Mouse (Mus musculus): ENCODE data around the gene Gphn.

The Gphn gene

DNA sequence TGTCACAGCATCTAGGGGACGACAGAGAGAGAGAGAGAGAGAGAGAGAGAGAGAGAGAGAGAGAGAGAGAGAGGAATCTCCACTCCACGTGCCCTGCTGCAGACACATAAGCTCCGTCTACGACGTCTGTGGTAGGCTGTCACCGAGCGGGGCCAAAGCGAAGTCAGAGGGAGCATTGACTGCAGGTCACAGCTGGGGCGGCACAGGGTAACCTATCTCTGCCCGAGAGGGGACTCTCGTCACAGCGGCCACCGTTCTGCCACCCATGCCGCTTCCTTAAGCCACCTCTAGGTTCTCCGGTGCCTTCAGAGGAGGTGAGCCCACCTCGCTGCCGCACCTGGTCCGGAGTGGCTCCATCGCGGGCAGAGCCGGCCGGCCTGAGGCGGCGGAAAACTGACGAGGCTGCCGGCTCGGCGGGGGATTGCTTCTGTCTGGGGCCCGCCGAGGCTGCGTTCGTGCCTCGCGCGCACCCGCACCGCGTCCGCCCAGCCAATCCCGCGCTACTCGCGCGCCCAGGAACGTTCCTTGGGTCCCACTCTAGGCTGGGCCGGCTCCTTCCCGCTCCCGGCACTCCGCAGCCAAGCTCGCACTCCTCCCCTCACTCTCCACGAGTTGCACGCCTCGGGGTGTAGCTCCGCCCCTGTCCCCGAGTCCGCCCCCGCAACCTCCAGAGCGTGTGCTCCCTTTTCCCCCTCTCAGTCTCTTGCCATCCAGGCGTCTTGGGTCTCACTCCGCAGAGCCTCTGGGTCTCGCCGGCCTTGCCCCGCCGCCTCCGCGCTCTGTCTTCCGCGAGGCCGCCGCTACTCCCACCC lies at the start of gene Gphn:
TSS of gene Gphn (plus strand) at position 673 of the 812 bp plus-strand sequence.
- DNase-seq (ENCODE audit: low read depth, low spot score), result peak; percentile 56

DNA sequence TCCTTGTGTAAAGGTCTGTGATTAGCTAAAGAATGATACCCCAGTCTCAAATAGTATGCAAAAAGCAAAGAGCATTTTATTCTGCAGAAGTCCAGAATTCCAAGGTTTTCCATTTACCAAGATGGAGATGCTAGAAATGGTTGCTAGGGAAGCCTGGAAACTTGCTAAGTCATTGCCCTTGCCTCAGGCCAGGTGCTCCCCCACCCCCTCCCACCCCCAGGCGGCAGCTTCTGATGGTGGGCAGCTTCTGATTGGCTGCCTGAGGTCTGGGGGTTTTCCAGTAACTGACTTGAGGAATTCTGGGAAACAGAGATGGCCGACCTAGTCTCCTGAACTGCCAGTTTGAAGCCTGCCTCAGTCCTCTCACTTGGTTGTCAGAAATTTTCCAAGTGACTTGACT lies 44.7 kb upstream of the Gphn start:
- no peak for DNase-seq (ENCODE audit: low read depth, low spot score)

DNA sequence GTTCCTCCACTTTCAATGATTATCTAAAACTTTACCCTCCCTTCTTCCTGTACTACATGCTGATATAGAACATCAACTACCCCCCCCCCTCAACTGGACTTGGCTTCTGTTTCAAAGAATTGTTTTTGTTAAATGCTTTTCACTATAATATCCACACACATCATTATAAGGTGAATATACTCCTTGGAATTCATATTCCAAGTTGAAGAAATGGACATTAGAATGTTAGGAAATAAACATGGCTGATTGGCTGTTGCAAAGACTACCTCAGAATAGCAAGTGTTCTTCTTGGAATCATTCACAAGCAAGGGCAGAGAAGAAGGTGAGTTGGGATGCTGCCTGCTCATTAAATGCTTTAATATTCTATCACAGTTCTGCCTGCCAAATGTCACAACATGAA lies 32.2 kb upstream of the Gphn start, which contains the start of gene Gm6657:
TSS of gene Gm6657 (plus strand) at position 301 of the 400 bp plus-strand sequence.
- DNase-seq (ENCODE audit: low read depth, low spot score), result no peak

DNA sequence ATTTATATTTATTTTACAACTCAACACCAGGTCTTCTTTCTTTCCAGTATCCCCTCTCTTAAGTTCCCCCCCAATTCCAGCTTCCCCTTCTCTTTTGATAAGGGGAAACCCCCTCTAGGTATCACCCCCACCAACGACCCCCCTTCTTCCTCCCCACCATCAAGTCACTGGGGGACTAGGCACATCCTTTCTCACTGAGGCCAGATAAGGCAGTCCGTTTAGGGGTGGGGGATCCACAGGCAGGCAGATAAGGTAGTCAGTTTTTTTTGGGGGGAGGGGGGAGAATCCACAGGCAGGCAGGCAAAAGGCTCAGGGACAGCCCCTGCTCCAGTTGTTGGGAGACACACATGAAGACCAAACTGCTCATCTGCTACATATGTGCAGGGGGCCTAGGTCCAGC lies 30.8 kb upstream of the Gphn start:
- DNase-seq (ENCODE audit: low read depth, low spot score), result no peak

DNA sequence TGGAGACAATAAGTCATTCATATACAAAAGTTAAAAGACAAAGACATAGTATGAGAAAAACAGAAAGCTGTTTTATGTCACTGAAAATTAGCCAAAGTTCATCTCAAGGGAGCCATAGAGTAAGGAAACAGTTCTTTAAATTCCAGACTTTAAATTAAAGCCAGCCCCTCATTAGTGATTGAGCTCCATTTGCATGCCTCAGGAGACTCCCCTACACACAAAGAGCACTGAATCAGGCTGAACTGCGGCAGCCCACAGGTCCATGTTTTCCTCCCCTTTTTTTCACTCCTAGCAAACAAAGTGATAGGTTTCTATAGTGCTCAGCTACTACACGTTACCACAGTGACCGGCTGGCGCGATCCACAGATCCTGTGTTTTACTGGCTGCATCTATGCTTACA lies 22.5 kb upstream of the Gphn start:
- no peak for DNase-seq (ENCODE audit: low read depth, low spot score)

DNA sequence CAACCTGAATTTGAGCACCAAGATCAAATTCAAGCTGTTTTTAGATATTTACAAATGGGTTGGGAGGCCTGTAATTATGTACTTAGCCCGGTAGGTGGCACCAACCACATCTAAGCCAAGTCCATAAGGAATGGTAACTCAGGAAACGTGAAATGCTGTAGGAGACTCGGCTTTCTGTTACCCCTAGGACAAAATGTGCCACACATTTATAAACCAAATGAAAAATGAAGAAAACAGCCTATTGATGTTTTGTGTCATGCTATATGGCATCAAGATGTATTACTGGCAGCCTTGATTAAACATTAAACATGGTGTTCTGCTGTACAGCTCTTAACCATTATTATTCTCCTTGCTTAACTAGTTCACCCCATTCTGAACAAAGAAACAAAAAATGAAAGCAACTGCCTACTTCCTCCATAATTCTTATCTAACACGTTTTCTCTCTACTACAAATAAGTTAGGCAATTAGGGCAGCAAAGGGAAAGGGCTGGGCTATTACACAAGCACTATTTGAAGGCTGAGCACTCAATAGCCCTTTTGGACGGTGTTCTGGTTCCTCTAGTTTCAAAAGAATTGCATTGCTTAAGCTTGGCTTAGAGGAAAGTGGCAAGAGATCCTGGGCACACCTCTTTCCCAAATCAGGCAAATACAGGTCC lies 20.1 kb upstream of the Gphn start:
- peak; percentile 32 for DNase-seq (ENCODE audit: low read depth, low spot score)

DNA sequence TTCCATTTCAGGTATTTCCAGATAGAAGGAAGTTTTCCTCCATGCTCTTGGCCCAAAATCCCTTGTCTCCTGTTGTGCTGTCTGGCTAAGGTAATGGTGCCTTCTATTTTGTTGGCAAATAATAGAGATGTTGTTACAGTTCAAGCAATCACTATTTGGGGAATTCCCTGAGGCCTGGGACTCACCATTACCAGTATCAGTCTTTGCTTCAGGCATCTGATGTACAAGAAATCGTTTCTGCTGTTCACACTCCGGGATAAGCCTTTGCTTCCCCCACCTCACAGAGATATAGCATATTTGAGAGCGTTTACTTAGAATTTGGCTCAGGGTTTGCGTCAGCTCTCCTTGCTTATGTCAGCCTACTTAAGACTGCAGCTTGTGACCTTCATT lies 19.6 kb upstream of the Gphn start:
- no peak for DNase-seq (ENCODE audit: low read depth, low spot score)

DNA sequence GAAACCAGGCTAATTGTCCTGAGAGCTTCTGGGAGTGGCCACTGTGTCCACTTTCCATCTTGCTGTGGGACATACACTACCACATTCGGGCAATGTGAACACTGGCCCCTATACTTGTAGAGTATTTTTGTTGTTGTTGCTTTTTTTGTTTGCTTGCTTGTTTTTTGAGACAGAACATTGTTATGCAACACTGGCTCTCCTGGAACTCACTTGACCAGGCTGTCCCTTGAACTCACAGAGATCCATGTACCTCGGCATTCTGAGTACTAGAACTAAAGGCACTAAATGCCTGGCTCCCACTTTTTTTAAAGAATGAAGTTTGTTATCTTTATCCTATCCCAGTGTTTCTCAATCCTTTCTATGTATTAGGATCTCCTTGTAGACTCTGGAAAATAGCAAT lies 16.3 kb upstream of the Gphn start:
- no peak for DNase-seq (ENCODE audit: low read depth, low spot score)

DNA sequence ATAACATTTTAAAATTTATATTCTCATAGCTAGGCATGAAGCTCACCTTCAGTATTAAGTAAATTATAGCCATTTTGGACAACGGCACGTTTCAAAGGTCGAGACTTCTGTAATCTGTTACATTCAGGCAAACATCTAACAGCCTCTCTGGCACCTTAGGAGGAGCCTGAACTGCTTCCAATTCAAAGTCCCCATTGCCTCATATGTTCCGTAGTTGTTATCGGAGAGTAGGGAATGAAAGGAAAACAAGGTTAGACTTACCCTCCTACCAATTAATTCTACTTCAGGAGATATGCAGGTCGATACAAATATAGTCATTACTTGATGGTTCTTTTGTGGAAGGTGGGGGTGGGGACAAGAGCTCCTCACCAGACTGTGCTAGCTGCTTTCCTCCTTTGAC lies 10.7 kb upstream of the Gphn start:
- no peak for DNase-seq (ENCODE audit: low read depth, low spot score)

DNA sequence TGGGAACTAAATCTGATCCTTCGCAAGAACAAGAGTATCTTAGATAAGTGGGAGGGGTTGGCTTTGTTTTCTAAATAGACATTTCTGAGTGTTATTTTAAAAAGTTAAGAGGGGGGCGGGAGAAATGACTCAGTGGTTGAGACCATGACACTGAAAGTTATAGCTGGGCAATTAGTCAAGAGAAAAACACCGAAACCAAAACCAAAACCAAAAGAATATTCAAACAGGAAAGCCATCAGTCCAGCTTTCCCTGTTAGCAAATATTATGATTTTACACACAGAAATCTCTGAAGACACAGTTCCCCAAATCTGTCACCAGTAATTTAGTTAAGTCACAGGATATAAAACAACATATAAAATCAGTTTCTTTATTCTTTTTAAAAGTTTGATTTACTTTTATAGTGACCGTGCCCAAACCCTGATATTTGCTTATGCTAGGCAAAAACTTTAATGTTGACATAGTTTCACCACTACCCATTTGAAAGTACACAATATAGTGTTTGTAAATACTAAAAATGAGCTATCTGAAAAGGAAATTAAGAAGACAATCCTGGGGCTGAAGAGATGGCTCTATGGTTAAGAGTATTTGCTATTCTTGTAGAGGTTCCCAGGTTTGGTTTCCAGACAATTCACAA lies 6.9 kb upstream of the Gphn start:
- no peak for DNase-seq (ENCODE audit: low read depth, low spot score)

DNA sequence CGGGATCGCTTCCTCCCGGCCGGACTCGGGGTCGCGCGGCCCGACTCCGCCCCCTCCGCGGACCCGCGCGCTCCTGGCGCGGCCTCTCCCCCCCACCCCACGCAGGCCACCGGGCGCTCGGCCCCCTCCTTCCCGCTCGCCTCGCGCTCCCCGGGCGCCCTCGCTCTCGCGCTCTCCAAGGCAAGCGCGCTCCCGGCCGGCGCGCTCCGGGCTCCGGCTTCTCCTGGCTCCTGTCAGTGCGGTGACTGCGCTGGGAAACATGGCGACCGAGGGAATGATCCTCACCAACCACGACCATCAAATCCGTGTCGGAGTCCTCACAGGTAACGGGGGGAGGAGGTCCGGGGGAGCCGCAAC lies 318 bp downstream of the Gphn start:
- peak; percentile 30 for DNase-seq (ENCODE audit: low read depth, low spot score)

DNA sequence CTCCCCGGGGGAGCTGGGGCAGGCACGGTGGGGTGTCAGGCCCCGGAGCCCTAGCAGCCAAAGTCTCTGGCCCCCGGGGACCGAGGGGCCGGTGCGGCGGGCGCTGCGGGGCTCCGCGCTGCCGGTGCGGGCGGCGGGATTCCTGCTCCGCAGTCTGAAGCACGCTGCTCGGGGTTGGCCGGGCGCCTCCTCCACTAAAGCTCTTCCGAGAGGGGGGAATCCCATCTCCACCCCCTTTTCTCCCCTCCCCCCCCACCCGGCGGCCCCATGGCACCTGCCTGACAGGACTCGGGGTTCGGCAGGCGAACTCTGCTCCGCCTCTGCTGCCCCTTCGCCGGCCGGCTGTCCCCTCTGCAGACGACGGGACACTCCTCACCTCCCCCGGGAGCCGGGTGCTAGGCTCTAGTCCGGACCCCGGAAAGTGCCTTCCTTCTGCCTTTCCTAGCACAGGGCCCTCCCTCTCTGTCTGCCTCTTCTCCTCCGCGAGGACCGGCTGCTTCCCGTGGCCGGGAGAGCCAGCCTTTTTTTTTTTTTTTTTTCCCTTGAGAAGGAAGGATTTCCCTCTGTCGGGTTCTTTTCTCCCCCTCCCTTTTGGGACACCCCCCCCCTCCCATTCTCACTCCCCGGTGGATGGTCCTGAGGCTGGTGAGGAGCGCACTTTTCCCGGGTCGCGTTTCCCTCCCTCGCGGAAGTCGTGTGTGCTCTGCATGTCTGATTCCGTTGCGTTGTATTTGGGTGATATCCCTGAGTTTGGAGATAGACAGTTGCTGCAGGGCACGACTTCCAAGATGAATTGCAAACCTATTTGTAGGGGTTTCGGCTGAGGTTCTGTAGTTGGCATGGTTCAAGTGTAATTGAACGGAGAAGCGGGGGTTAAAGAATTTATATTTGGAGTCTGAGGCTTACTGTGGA lies 1.1 kb downstream of the Gphn start:
- DNase-seq (ENCODE audit: low read depth, low spot score), result no peak

DNA sequence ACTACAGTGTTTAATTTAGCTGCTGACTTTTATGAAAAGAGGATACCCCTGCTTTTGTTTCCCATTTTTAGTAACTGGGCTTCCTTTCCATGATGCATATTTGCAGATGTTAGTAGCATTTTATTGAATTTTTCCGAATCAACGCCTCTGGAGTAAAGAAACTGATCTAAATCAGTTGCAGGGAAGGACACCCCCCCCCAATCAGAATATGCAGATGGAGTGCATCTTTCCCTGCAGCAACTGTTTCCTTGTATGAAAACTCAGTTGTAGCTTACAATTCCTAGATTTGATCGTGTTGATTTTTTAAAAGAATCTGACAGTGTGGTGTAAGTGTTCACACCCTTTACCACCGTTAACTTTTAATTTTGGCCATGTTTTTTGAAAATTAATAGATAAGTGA lies 2.0 kb downstream of the Gphn start:
- no peak for DNase-seq (ENCODE audit: low read depth, low spot score)

DNA sequence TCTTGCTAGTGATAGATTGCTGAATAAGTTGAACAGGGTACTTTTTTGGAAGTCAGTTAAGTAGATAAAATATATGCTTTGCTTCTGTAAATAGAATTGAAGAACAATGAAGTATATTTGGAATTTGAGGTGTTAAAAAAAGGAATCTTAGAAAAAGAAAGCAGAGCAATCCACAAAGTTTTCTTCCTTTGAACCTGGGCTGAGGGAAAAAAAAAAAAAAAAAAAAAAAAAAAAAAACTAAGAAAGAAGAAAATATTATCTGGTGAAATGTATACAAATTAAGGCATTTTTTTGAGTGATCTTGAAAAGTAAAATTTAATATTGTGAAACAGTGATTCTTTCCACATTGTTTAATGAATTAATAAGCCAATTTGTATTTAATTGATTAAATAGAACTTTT lies 6.4 kb downstream of the Gphn start:
- no peak for DNase-seq (ENCODE audit: low read depth, low spot score)

DNA sequence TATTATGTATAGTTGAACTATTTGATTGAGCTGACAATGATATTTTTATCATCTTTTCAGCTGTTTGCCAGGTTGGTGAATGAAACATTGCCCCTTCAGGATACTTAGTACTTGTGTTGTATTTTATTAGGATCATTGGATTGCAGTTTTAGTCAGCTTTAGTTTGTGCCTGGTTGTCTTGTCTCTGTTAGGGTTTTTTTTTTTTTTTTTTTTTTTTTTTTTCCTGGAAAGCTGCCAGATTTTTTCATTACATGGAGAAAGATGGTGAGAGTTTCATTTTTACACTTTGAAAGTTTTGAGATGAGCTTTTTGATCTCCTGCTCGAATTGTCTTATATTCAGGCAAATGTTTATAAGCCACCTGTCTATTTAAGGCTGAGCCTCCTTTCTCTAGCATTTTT lies 22.2 kb downstream of the Gphn start:
- DNase-seq (ENCODE audit: low read depth, low spot score), result no peak

DNA sequence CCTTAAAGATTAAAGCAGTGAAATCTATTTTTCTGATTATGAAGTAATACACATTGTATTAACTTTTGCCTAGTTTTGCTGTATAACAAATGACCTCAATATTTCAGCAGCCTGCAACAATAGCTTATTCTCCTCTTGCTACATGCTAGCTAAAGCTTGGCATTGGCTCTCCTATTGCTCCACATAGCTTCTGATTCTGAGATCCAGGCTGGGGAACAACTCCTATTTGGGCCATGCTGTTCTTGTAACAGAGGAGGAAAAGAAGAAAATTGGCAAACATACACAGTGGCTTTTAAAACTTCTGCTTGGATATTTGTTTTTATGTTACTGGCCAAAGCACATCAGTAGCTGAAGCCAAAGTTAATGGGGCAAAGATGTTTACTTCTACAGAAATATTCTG lies 23.0 kb downstream of the Gphn start:
- no peak for DNase-seq (ENCODE audit: low read depth, low spot score)

DNA sequence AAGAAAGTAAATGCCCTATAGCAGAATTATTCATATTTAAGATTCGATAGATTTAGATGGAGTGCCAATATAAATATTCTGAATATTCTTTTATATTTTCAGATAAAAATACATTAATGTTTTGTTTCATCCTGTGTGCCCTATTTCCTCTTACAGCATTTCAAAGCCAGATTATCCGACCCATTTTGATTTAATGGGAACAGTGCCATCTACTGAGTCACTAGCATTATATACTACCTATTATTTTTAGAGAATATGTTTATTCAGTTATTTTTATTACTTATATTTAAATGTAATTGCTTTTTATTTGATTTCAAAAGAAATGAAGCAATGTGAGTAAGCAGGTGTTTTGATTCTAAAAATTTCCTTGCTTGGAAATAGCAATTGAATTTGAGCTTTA lies 51.2 kb downstream of the Gphn start:
- DNase-seq (ENCODE audit: low read depth, low spot score), result no peak

DNA sequence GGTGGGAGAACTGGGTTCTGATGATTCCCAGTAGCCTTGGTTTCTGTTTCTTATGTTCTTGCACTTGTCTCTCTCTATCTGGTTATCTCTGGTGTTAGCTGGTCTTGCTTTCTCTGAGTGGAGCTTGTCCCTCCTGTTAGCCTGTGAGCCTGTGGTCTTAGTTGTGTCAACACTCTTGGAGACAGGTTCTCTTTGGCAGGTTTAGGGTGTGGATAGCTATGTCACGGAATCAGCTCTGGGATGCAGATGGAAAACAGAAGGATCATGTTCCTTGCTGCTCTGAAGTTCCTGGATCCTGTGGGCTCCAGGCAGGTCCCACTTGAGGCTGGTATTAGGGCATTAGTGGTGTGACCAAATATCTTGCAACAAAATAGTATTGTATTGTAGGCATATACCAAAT lies 64.2 kb downstream of the Gphn start:
- DNase-seq (ENCODE audit: low read depth, low spot score), result no peak

DNA sequence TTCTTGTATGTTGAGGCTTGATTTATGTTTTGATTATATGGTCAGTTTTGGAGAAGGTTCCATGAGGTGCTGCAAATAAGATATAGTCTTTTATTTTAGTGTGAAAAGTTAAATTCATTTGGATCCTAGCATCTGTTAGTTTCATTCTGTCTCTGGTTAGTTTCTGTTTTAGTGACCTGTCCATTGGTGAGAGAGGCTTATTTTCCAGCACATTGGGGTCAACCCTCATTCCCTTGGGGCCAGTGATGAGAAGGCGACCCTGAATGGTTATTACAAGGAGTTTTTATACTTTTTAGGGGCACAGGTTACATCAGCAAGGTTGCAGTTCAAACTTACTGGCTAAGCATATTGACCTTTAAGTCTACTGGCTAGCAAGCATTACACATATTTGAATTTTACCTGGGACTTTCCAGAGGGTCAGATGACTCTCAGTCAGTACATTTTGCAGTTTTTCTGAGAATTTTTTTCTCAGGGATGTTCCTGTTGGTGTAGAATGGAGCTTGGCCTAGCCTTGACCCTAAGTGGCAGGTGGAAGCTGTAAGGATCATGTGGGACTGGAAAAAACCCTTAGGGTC lies 72.7 kb downstream of the Gphn start:
- DNase-seq (ENCODE audit: low read depth, low spot score), result no peak

DNA sequence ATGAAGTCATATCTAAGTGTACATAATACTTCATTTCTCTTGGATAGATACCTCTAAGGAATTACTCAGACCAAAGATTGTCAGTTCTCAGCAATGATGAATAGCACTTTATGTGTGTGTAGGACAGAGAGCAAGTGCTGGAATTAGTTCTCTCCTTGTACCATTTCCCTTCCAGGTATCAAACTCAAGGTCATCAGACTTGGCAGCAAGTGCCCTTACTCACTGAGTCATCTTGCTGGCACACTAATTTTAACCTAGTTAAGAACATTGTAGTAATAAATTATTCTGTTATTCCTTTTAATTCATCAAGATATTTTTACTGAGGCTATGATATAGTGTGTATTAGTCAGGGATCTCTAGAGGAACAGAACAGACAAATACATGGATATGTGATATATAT lies 88.9 kb downstream of the Gphn start:
- DNase-seq (ENCODE audit: low read depth, low spot score), result no peak

DNA sequence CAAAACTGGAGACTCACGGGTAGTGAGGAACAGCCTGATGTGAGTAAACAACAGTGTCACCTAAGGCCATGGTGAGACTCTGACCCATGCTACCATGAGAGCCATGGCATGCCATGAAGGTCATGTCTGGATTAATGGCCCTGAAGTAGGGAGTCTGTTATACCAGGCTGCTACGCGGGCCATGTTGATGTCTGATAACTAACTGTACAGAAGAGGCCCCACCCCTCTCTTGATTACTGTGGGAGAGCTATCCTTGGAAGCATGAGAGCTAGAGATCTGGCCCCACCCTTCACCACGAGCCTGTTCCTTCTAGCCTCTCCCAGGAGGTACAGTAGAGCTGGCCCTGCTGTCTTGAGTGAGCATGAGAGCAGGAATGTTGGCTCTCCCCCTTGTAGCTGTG lies 101.8 kb downstream of the Gphn start:
- no peak for DNase-seq (ENCODE audit: low read depth, low spot score)

DNA sequence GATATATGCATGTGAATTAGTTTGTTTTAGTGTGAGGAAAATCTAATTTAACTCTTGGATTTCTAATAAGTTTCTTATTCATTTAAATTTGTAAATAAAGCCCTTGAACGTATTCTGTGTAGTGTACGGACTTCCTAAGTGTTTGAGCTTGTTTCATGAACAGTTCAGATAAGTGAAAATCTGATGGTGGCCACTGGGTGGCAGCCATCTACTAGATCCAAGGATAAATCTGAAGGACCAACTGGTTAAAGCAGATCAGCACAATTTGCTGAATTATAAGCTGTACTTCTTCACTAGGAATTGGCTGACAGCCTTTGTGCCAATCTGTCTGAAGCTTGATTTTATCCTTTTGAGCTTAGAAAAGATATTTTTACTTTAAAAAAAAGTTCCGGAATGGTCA lies 105.9 kb downstream of the Gphn start:
- DNase-seq (ENCODE audit: low read depth, low spot score), result no peak
